Mouse (Mus musculus) splenic B cell, adult 2 months (primary cell): ENCODE results near the gene Dhcr7.

Source experiments
- DNase-seq: peaks from one replicate; pipeline ENCODE4 v3.0.0-alpha.2; 2011; ENCODE audit warnings: low read depth, low spot score
- H3K27me3 ChIP-seq: 2 replicates; pipeline ENCODE4 v1.6.1; 2012; ENCODE audit warnings: mild to moderate bottlenecking, low read length, moderate library complexity, mixed read lengths; ENCODE audit not compliant: control insufficient read depth, poor library complexity, insufficient read depth, severe bottlenecking
- H3K36me3 ChIP-seq: 2 replicates; pipeline ENCODE4 v1.6.1; 2012; ENCODE audit warnings: mild to moderate bottlenecking, low read length, moderate library complexity, mixed read lengths; ENCODE audit not compliant: control insufficient read depth, poor library complexity, insufficient read depth, severe bottlenecking

Gene Dhcr7

GRCm38 (mm10) chr7:143821241-143821640 lies 1.7 kb upstream of the Dhcr7 start:
- no peaks in the 10 kb centered on the region; the same call in none of the 2 replicates for H3K36me3 ChIP-seq
- H3K27me3 ChIP-seq: no peaks in the 10 kb centered on the region; the same call in 1 of the 2 replicates
- DNase-seq: no peak

GRCm38 (mm10) chr7:143823266-143823605 lies 291 bp downstream of the Dhcr7 start:
- H3K36me3 ChIP-seq: no peaks in the 10 kb centered on the region; the same call in 1 of the 2 replicates
- H3K27me3 ChIP-seq: no peaks in the 10 kb centered on the region; the same call in 1 of the 2 replicates
- no peak for DNase-seq

GRCm38 (mm10) chr7:143826985-143827384 lies 4.0 kb downstream of the Dhcr7 start:
- no peak for DNase-seq
- no peaks in the 10 kb centered on the region; the same call in 1 of the 2 replicates for H3K27me3 ChIP-seq
- no peaks in the 10 kb centered on the region for H3K36me3 ChIP-seq

- DNase-seq: peak; percentile 97
- no peaks in the 10 kb centered on the region; the same call in 1 of the 2 replicates for H3K27me3 ChIP-seq
- no peaks in the 10 kb centered on the region for H3K36me3 ChIP-seq
These were observed 6.8 kb downstream of the Dhcr7 start for GRCm38 (mm10) chr7:143829504-143830331.

GRCm38 (mm10) chr7:143830399-143830798 lies 7.5 kb downstream of the Dhcr7 start:
- no peaks in the 10 kb centered on the region for H3K36me3 ChIP-seq
- no peak for DNase-seq
- H3K27me3 ChIP-seq: no peaks in the 10 kb centered on the region; the same call in 1 of the 2 replicates

GRCm38 (mm10) chr7:143832196-143832595 lies 9.3 kb downstream of the Dhcr7 start:
- no peaks in the 10 kb centered on the region for H3K27me3 ChIP-seq
- H3K36me3 ChIP-seq: no peaks in the 10 kb centered on the region
- DNase-seq: no peak

GRCm38 (mm10) chr7:143832611-143833010 lies 9.7 kb downstream of the Dhcr7 start:
- no peaks in the 10 kb centered on the region for H3K27me3 ChIP-seq
- DNase-seq: no peak

GRCm38 (mm10) chr7:143833581-143834190 lies 10.7 kb downstream of the Dhcr7 start:
- no peaks in the 10 kb centered on the region for H3K27me3 ChIP-seq

More at GRCm38 (mm10) chr7:143832611-143833010, 9.7 kb downstream of the Dhcr7 start:
- H3K36me3 ChIP-seq: no peaks in the 10 kb centered on the region

GRCm38 (mm10) chr7:143834316-143834715 lies 11.4 kb downstream of the Dhcr7 start:
- DNase-seq: no peak
- Histone ChIP-seq H3K27me3 (no peaks in the 10 kb centered on the region), H3K36me3 (0 out of 2 replicates have a peak, but pooled peaks cover 3% of the 10 kb centered on the region)

More at GRCm38 (mm10) chr7:143833581-143834190, 10.7 kb downstream of the Dhcr7 start:
- DNase-seq: no peak
- H3K36me3 ChIP-seq: 0 out of 2 replicates have a peak, but pooled peaks cover 3% of the 10 kb centered on the region

- DNase-seq: no peak
- 0 out of 2 replicates have a peak, but pooled peaks cover 3% of the 10 kb centered on the region for H3K36me3 ChIP-seq
- H3K27me3 ChIP-seq: no peaks in the 10 kb centered on the region
These were observed 12.0 kb downstream of the Dhcr7 start for GRCm38 (mm10) chr7:143834972-143835371.

- DNase-seq: no peak
- Histone ChIP-seq H3K27me3 (no peaks in the 10 kb centered on the region), H3K36me3 (0 out of 2 replicates have a peak, but pooled peaks cover 4% of the 10 kb centered on the region)
These were observed 14.9 kb downstream of the Dhcr7 start for GRCm38 (mm10) chr7:143837705-143838358.

GRCm38 (mm10) chr7:143840121-143840520 lies 17.2 kb downstream of the Dhcr7 start:
- H3K27me3 ChIP-seq: no peaks in the 10 kb centered on the region
- peaks cover 10% of the 10 kb centered on the region for H3K36me3 ChIP-seq
- no peak for DNase-seq

- H3K36me3 ChIP-seq: peaks cover 10% of the 10 kb centered on the region
- DNase-seq: no peak
- no peaks in the 10 kb centered on the region for H3K27me3 ChIP-seq
These were observed 18.4 kb downstream of the Dhcr7 start for GRCm38 (mm10) chr7:143841301-143841700.

DNA sequence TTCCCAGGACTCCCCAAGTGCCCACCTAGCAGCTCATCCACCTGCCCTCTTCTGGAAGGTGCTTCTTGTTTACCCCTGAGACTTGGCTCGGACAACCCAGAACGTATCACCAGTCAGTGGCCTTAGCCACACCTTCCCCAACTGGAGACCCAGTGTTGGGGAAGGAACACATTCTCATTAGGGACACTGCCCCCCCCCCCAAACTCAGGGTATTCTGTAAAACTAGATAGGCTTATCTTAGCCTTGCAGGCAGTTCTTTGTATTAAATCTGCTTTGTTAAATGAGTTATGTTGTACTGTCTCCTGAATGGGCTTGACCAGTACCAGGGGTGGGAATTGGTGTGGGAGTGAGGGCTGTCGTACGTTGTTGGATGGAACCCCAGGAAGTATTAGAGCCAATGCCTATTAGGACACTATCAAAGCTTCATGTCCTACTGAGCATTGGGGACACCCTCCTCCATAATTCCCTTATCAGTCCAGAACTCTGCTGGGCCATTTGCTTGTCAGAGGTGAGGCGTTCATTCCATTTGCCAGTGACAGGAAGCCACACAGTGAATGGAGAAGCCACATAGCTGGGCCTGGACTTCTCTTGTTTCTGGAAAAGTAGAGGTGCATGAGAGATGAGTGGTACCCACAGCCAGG lies 25.3 kb downstream of the Dhcr7 start:
- Histone ChIP-seq H3K36me3 (peaks cover 9% of the 10 kb centered on the region), H3K27me3 (no peaks in the 10 kb centered on the region)
- DNase-seq: no peak
